Mouse (Mus musculus) CH12.LX (cell line): Measurements from ENCODE around the gene Barx2.

ENCODE experiments used
- CTCF ChIP-seq, 2 experiments: IDR thresholded peaks in 1 of 2; conservative IDR thresholded peaks in 1 of 2; 2 replicates each; pipeline ENCODE4 v1.5.1; 2011 to 2012; ENCODE audit warnings: low read depth in 2 of 2, low read length in 2 of 2, improper control_type of control experiment in 1 of 2, inconsistent platforms in 1 of 2, mild to moderate bottlenecking in 1 of 2, moderate library complexity in 1 of 2
- ETS1 ChIP-seq: conservative IDR thresholded peaks from 2 replicates; pipeline ENCODE4 v1.6.1; 2012; ENCODE audit warnings: low read depth, mild to moderate bottlenecking, inconsistent platforms, low read length, improper control_type of control experiment, moderate library complexity
- POLR2A ChIP-seq: IDR thresholded peaks from 2 replicates; pipeline ENCODE4 v1.6.1; 2011; ENCODE audit warnings: low read depth, mild to moderate bottlenecking, improper control_type of control experiment, low read length
- POLR2AphosphoS2 ChIP-seq: IDR thresholded peaks from 2 replicates; pipeline ENCODE4 v1.6.1; 2011; ENCODE audit warnings: low read depth, low read length, improper control_type of control experiment
- RAD21 ChIP-seq: IDR thresholded peaks from 2 replicates; pipeline ENCODE4 v1.6.1; 2011; ENCODE audit warnings: low read depth, mild to moderate bottlenecking, low read length, improper control_type of control experiment, moderate library complexity
- TBP ChIP-seq: conservative IDR thresholded peaks from 2 replicates; pipeline ENCODE4 v1.6.1; 2011; ENCODE audit warnings: low read depth, low read length, improper control_type of control experiment
- USF1 ChIP-seq: IDR thresholded peaks from 2 replicates; pipeline ENCODE4 v1.6.1; 2014; ENCODE audit warnings: low read depth, mild to moderate bottlenecking, inconsistent platforms, low read length, improper control_type of control experiment

DNA sequence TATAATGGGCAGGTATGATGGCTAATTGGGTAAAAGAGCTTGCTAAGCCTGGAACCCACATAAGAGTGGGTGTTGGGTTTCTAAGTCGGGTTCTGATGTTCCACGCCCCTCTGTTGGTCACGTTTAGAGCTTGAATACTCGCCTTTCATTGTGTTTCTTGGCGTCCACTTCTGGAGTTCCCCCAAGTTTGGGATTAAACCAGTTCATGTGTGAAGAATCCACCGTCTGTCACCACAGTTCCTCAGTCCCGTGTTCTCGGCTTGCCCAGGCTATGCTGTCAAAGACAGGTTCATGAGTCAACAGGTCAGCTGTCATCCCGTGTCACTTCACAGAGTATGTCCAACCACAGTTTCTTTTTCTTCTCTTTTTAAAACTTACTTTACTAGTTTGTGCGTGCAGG is 33.8 kb upstream of the Barx2 start:
- TF ChIP-seq CTCF (conservative IDR thresholded peaks at IDR 0.05 in 1 of 2, IDR thresholded peaks at IDR 0.05 in 1 of 2; ENCODE audit: low read depth in 2 of 2, low read length in 2 of 2) (no peak), POLR2A (no peak), ETS1 (no peak), POLR2AphosphoS2 (no peak), TBP (no peak), RAD21 (no peak), USF1 (no peak)
